Mouse (Mus musculus) cerebellum, adult 11 months (tissue): ENCODE measurements around the gene Tdgf1.
A peak's percentile ranks its signal among the peaks of the same experiment; 100 is the strongest.

ENCODE experiments used
- DNase-seq: peaks from one replicate; pipeline ENCODE4 v3.0.0; 2022

Gene Tdgf1

GRCm38 (mm10) chr9:110953550-110954461, 7.8 kb upstream of the Tdgf1 start:
- DNase-seq, result no peak

- no peak for DNase-seq
Observed at GRCm38 (mm10) chr9:110952931-110953549, 7.1 kb upstream of the Tdgf1 start.

DNA sequence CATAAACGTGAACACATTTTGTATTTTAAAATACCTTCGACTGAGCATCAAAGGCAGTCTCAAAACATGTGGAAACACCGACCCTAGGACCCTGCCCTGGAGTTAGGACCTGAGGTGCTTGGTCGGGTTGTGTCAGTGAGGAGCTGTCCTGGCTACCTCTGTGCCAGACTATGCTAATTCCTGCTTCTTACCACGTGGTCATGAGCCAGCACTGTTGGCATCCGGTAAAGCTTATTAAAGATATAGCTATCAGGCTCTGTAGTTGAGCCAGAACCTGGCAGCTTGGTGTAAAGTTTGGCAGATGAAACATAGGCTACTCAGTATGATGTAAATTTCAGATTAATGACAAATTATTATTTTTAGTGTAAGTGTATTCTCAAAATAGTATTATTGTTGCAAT, 6.4 kb upstream of the Tdgf1 start:
- no peak for DNase-seq

- no peak for DNase-seq
Observed at GRCm38 (mm10) chr9:110951866-110952265, 5.9 kb upstream of the Tdgf1 start.

GRCm38 (mm10) chr9:110951397-110951796, 5.4 kb upstream of the Tdgf1 start, which contains the start of gene Lrrc2:
Gene Lrrc2 (plus strand): TSS chr9:110951545.
- DNase-seq, result no peak

- DNase-seq, result no peak
Observed at GRCm38 (mm10) chr9:110950109-110950508, 4.2 kb upstream of the Tdgf1 start.

GRCm38 (mm10) chr9:110948813-110949310, 2.9 kb upstream of the Tdgf1 start:
- no peak for DNase-seq

DNA sequence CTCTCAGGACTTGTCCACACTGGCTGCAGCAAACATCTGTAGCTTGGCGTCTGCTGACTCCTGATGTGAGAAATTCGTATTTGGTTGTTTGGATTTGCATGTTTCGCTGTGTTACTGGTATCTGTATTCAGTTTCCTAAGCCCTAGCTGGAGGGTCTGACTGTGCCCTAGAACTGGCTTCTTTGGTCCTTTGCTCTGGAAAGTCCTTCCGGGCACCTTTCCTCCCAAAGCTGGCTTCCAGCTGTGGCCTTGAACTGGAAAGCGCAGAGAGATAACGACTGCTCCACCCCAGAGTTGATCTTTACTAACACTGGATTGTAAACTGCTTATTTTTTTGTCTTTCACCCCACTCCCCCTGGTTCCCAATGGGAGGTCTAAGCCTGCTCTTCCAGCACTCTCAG, 1.9 kb upstream of the Tdgf1 start:
- no peak for DNase-seq

GRCm38 (mm10) chr9:110947261-110947661, 1.3 kb upstream of the Tdgf1 start:
- no peak for DNase-seq

DNA sequence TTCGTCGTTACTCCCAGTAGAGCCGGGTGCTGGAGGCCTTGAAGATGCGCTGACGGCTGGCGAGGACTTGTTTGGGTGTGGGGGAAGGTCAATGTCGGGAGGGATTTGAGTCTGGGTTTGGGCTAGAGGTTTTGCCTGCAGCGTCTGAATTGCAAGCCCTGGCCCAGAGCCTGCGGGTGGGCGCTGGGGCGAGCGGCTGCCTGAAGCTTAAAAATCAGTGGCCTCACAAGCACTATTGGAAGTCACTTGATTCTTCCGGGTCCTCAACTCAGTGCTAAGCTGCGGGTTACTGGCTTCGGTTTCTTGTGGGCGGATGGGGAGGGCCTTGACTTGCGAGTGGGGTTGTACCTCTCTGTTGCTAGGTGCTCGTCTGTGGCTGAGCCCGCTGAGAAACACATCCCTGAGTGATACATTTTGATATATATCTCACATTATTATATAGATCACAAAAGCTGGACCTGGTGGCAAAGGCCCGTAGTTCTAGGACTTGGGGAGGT, 638 bp upstream of the Tdgf1 start:
- DNase-seq, result no peak

GRCm38 (mm10) chr9:110945343-110945742, 615 bp downstream of the Tdgf1 start:
- no peak for DNase-seq

- DNase-seq, result no peak
Observed at GRCm38 (mm10) chr9:110944265-110944664, 1.7 kb downstream of the Tdgf1 start.

GRCm38 (mm10) chr9:110937506-110938490, 8.2 kb downstream of the Tdgf1 start:
- DNase-seq, result no peak

- DNase-seq, result no peak
Observed at GRCm38 (mm10) chr9:110935941-110936340, 10.0 kb downstream of the Tdgf1 start.

DNA sequence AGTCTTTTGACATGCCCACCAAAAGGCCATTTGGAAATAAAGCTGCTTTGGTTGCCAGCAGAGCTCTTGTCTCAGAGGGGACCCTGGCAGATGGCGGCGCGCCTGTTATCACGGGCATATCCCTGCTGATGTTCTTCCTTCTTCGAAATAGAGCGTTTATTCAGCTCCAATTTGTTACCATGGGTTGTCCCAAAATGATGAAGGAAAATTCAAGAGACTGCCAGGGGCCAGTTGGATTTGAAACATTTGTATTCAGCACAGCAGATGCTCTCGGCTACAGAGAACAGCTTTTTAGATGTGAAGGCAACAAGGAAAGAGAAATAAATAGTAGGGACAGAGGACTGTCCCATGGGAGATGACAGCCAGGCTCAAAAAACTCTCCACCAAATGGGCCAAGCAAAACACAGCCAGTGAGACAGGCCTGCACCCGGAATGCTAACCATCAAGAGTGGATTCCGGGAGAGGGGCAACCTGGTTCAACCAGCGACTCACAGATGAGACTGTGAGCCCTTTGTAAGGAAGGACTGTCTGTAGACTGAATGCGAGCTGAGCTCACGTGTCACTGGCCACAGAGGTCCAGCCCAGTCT, 12.0 kb downstream of the Tdgf1 start:
- no peak for DNase-seq

DNA sequence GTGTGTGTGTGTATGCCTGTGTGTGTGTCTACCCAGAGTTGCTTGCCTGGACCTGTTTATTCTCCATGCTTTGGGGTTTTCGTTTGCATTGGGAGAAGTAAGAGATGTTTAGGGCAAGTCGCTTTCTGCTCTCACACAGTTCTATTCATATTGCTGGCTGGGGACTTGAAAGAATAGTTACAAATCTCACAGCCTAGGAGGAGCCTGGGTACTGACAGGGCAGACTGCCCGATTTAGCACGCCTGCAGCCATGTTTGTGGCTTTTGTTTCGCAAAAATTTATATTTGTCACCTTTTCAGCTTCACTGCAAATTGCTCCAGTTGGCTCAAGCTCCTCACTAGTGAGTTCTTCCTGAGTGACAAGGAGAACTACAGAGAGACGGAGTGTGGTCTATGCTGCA, 14.4 kb downstream of the Tdgf1 start:
- DNase-seq, result no peak

- peak; percentile 15 for DNase-seq
Observed at GRCm38 (mm10) chr9:110922759-110923158, 23.2 kb downstream of the Tdgf1 start.

GRCm38 (mm10) chr9:110920665-110921419, 25.1 kb downstream of the Tdgf1 start:
- no peak for DNase-seq

GRCm38 (mm10) chr9:110916786-110917185, 29.2 kb downstream of the Tdgf1 start, which contains the start of gene Fam240a:
Gene Fam240a (minus strand): TSS chr9:110916861.
- no peak for DNase-seq

- DNase-seq, result no peak
Observed at GRCm38 (mm10) chr9:110915466-110915865, 30.5 kb downstream of the Tdgf1 start.

DNA sequence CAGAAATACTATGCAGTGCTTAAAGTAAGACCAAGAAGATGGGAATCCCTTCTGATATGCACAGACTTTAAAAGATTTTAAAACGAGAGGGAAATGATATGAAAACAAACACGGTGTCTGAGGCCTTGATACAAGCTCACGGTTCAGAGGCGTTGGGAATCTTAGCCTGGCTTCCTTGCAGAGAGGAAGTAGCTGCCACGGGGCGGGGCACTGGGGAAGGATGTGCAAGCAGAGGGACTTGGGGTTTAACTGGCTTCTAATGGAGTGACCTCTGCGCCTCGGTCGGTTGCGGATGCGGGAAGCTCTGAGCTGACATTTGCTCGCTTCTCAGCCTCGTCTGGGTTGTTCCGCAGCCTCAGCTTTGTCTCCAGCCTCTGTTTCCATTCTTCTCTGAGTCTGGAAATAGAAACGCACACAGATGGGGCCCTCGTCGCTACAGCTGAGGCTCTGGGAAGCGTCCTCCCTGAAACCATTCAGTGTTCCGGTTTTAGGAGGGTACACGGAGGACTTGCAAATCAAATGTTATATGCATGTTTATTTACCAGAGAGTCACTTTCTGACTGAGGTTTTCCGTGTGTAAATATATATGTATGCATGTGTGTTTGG, 31.2 kb downstream of the Tdgf1 start:
- DNase-seq, result no peak
